Mouse (Mus musculus) limb, embryonic 15.5 days (tissue): ENCODE results near the gene Stoml1. TPM values are rescaled to one million over a fixed set of nuclear protein-coding genes. Genes with fewer than 3 reads are reported as not detected.

Source experiments
- microRNA-seq: library from miRNA; unstranded; fragments of <30 nt; microRNA quantifications from one replicate; pipeline ENCODE4, GENCODE M21; 2016
- polyA plus RNA-seq: library from polyadenylated mRNA; unstranded; fragments of >200 nt; fragmentation: Nextera tagmentation; extraction: Ambion mirVana; gene quantifications from 2 replicates; pipeline ENCODE4 v1.2.1, GENCODE M21; 2015

Stoml1 gene
- polyA plus RNA-seq, 1 experiment from 2014 or later: 35.5 TPM

Small RNA genes within 50 kb of the gene (microRNA-seq; reads per million reads assigned to microRNA genes)
- not detected for gene Mir6385

Other genes with a start within 250 kb of the Stoml1 start
- gene Cyp11a1, start 246.8 kb upstream of the Stoml1 start, polyA plus RNA-seq: 10.9 and 12.0 TPM in 2 replicates
- 8.4 and 8.8 TPM in 2 replicates for gene Stra6, start 189.4 kb upstream of the Stoml1 start, polyA plus RNA-seq
- gene Ccdc33, start 134.3 kb upstream of the Stoml1 start, polyA plus RNA-seq: not detected in 2 replicates
- gene Islr, start 48.9 kb upstream of the Stoml1 start, polyA plus RNA-seq: 216 and 254 TPM in 2 replicates
- 0.55 and 1.5 TPM in 2 replicates for gene Islr2, start 48.8 kb upstream of the Stoml1 start, polyA plus RNA-seq
- gene Pml, start 3.4 kb upstream of the Stoml1 start, polyA plus RNA-seq: 15.7 and 16.4 TPM in 2 replicates
- 92.6 and 110 TPM in 2 replicates for gene Loxl1, start 60.0 kb downstream of the Stoml1 start, polyA plus RNA-seq
- not detected in 2 replicates for gene Tbc1d21, start 117.3 kb downstream of the Stoml1 start, polyA plus RNA-seq
- 2.9 and 3.2 TPM in 2 replicates for gene Insyn1, start 235.4 kb downstream of the Stoml1 start, polyA plus RNA-seq